Comparison of ENCODE assay signal across 9 mouse cellular contexts in genomic region chr12:88818622-88819334, GRCm38 (mm10).
DNase-seq lines count a peak whose midpoint lies in the region; ATAC-seq lines count a peak whose summit lies in the region.
"Had no signal": no experiment of that assay in that cellular context is flagged by ENCODE, and none has a peak within 500 bp of the region (broad histone marks: within the 10 kb centered on the region; RNA-seq: fewer than 3 reads in every experiment).

No protein-coding gene starts in this region.

- no peaks in the 10 kb centered on the region for H3K9me3 ChIP-seq in kidney, embryonic 16.5 days (ENCODE audit: low read length)
- no peaks in the 10 kb centered on the region for H3K9me3 ChIP-seq in midbrain, embryonic 13.5 days

- H3K4me2 ChIP-seq in kidney, embryonic 16.5 days (replicated peaks; ENCODE audit: low read depth, low read length): no peak overlapping the region
- no peak overlapping the region for H3K4me2 ChIP-seq in midbrain, embryonic 13.5 days (replicated peaks)

- H3K4me1 ChIP-seq in kidney, embryonic 16.5 days (ENCODE audit: insufficient read depth, low read length): peaks cover 5% of the 10 kb centered on the region
- peaks cover 25% of the 10 kb centered on the region for H3K4me1 ChIP-seq in midbrain, embryonic 13.5 days (replicated peaks)

- no peaks in the 10 kb centered on the region for H3K27me3 ChIP-seq in kidney, embryonic 16.5 days (ENCODE audit: insufficient read depth, low read length)
- H3K27me3 ChIP-seq in midbrain, embryonic 13.5 days: no peaks in the 10 kb centered on the region

- H3K4me3 ChIP-seq in kidney, embryonic 16.5 days (ENCODE audit: low read length): no peak overlapping the region
- no peak overlapping the region for H3K4me3 ChIP-seq in midbrain, embryonic 13.5 days (replicated peaks)

- peak; percentile 81 for ATAC-seq in kidney, embryonic 16.5 days (ENCODE audit: low FRiP score, low TSS enrichment)
- ATAC-seq in midbrain, embryonic 13.5 days: peak; percentile 74
- ATAC-seq in erythroblast, adult 5-6 weeks (replicated peaks; ENCODE audit: low FRiP score, poor library complexity, severe bottlenecking): no peak

- H3K36me3 ChIP-seq in kidney, embryonic 16.5 days (ENCODE audit: insufficient read depth, low read length): no peaks in the 10 kb centered on the region
- H3K36me3 ChIP-seq in midbrain, embryonic 13.5 days: no peaks in the 10 kb centered on the region

- DNase-seq in kidney, adult 18-20 months: no peak
- DNase-seq in cerebellum, postnatal 10 days: peak; percentile 67 to 69
- peak; percentile 37 to 48 for DNase-seq in heart, postnatal 10 days
- no peak for DNase-seq in right cerebral cortex, postnatal 4 days
- DNase-seq in thymus, postnatal 4 days: no peak

- H3K27ac ChIP-seq in kidney, embryonic 16.5 days (ENCODE audit: low read length): no peak overlapping the region
- H3K27ac ChIP-seq in midbrain, embryonic 13.5 days: no peak overlapping the region
- H3K27ac ChIP-seq: macrophage had no signal

- 18% methylated on average over 4 of the region's 4 CpGs for WGBS in kidney, embryonic 16.5 days
- 66% methylated on average over 4 of the region's 4 CpGs for WGBS in midbrain, embryonic 13.5 days

- intact Hi-C loops in heart, postnatal 10 days (cut with DNase I): no loop called here

- no peak overlapping the region for H3K9ac ChIP-seq in kidney, embryonic 16.5 days (replicated peaks; ENCODE audit: low read length)
- H3K9ac ChIP-seq in midbrain, embryonic 13.5 days (replicated peaks): no peak overlapping the region

Comparison
In these comparisons a context has a peak if more than half of its experiments do, and no peak if none do; other contexts are left out.
1. DNase-seq: peak in cerebellum, postnatal 10 days (2 of 2) and heart, postnatal 10 days (2 of 2); none in kidney, adult 18-20 months (single experiment), right cerebral cortex, postnatal 4 days (single experiment) and thymus, postnatal 4 days (single experiment).